Mouse (Mus musculus): Measurements from ENCODE around the gene Pfn3. TPM values are rescaled to one million over a fixed set of nuclear protein-coding genes. Genes with fewer than 3 reads are reported as not detected.

Pfn3 gene
- total and polyA plus RNA-seq, 3 experiments, result not detected

DNA sequence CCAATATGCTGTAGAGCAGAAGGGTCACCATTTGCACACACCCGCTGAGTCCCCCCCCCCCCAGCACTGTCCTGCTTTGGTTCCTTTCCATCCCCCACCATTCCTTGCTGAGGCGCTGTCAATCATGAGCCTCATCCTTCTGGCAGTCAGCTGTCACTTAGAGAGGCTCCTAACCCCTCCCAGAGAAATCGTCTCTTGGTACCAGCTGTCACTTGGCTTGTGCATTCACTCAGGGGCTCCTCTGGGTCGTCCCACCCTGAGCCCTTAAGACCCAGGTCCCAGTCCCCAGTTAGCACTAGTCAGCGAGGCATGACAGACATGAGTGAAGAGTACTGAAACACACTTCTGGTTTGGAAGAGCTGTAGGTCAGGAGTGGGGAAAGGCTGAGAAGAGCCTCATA is 43.3 kb downstream of the Pfn3 start:
- Histone ChIP-seq H3K27me3 (ENCODE audit: control insufficient read depth in 1 of 2, insufficient read depth in 2 of 2, low read length in 2 of 2) (no peaks in the 10 kb centered on the region), H3K9ac (ENCODE audit: control insufficient read depth, low read depth, low read length, poor library complexity, severe bottlenecking) (no peak overlapping the region), H3K79me2 (ENCODE audit: control insufficient read depth, insufficient read depth, low read length, poor library complexity) (peaks cover 8% of the 10 kb centered on the region), H3K9me3 (replicated peaks; ENCODE audit: insufficient read depth, low read length) (no peaks in the 10 kb centered on the region), H3K36me3 (ENCODE audit: control insufficient read depth in 1 of 2, insufficient read depth in 2 of 2, low read length in 2 of 2) (peaks cover 0 to 26% of the 10 kb centered on the region in 2 experiments; a peak in 2 of 4 replicates), H3K4me1 (ENCODE audit: control insufficient read depth in 1 of 2, insufficient read depth in 2 of 2, low read length in 2 of 2) (peaks cover 3 to 49% of the 10 kb centered on the region in 2 experiments; a peak in 3 of 4 replicates), H3K27ac (ENCODE audit: control insufficient read depth, low read depth, low read length) (no peak overlapping the region), H3K4me3 (ENCODE audit: control insufficient read depth in 1 of 2, insufficient read depth in 1 of 2, low read depth in 2 of 2, low read length in 2 of 2) (no peak overlapping the region)
- no peak for DNase-seq (ENCODE audit: low read depth, low spot score)
- TF ChIP-seq CHD1 (IDR thresholded peaks at IDR 0.05; ENCODE audit: low read depth, low read length), result no peak

GRCm38 (mm10) chr13:55371007-55371681 is 43.9 kb downstream of the Pfn3 start:
- Histone ChIP-seq H3K4me1 (ENCODE audit: control insufficient read depth in 1 of 2, insufficient read depth in 2 of 2, low read length in 2 of 2) (peaks cover 3 to 49% of the 10 kb centered on the region in 2 experiments; a peak in 3 of 4 replicates), H3K27me3 (ENCODE audit: control insufficient read depth in 1 of 2, insufficient read depth in 2 of 2, low read length in 2 of 2) (no peaks in the 10 kb centered on the region), H3K9me3 (replicated peaks; ENCODE audit: insufficient read depth, low read length) (no peaks in the 10 kb centered on the region), H3K27ac (ENCODE audit: control insufficient read depth, low read depth, low read length) (no peak overlapping the region), H3K36me3 (ENCODE audit: control insufficient read depth in 1 of 2, insufficient read depth in 2 of 2, low read length in 2 of 2) (peaks cover 0 to 26% of the 10 kb centered on the region in 2 experiments; a peak in 2 of 4 replicates), H3K4me3 (ENCODE audit: control insufficient read depth in 1 of 2, insufficient read depth in 1 of 2, low read depth in 2 of 2, low read length in 2 of 2) (no peak overlapping the region), H3K9ac (ENCODE audit: control insufficient read depth, low read depth, low read length, poor library complexity, severe bottlenecking) (no peak overlapping the region), H3K79me2 (ENCODE audit: control insufficient read depth, insufficient read depth, low read length, poor library complexity) (peaks cover 8% of the 10 kb centered on the region)
- TF ChIP-seq POLR2A (IDR thresholded peaks at IDR 0.05; ENCODE audit: control insufficient read depth in 1 of 2, insufficient read depth in 1 of 2, low read depth in 1 of 2, low read length in 2 of 2, poor library complexity in 1 of 2), result no peak
- no peak for TF ChIP-seq HCFC1 (IDR thresholded peaks at IDR 0.05; ENCODE audit: low read depth, low read length)
- no peak for TF ChIP-seq SIN3A (IDR thresholded peaks at IDR 0.05; ENCODE audit: low read length)
- TF ChIP-seq MEF2A (IDR thresholded peaks at IDR 0.05; ENCODE audit: extremely low read depth, insufficient replicate concordance, low read depth, low read length, poor library complexity, severe bottlenecking), result no peak
- TF ChIP-seq RCOR1 (IDR thresholded peaks at IDR 0.05; ENCODE audit: low read depth, low read length), result no peak
- no peak for TF ChIP-seq BHLHE40 (IDR thresholded peaks at IDR 0.05; ENCODE audit: borderline replicate concordance, low read depth, low read length)
- TF ChIP-seq CHD1 (IDR thresholded peaks at IDR 0.05; ENCODE audit: low read depth, low read length), result no peak
- TF ChIP-seq USF1 (IDR thresholded peaks at IDR 0.05; ENCODE audit: low read depth, low read length), result no peak
- TF ChIP-seq ETS1 (IDR thresholded peaks at IDR 0.05; ENCODE audit: low read depth, low read length), result no peak
- no peak for TF ChIP-seq POLR2AphosphoS5 (IDR thresholded peaks at IDR 0.05; ENCODE audit: borderline replicate concordance, low read depth, low read length)
- TF ChIP-seq MXI1 (IDR thresholded peaks at IDR 0.05; ENCODE audit: low read depth, low read length), result no peak
- TF ChIP-seq NELFE (IDR thresholded peaks at IDR 0.05; ENCODE audit: low read depth, low read length), result no peak
- TF ChIP-seq USF2 (IDR thresholded peaks at IDR 0.05; ENCODE audit: borderline replicate concordance in 1 of 2, insufficient read depth in 1 of 2, low read depth in 1 of 2, low read length in 2 of 2), result no peak
- TF ChIP-seq MYC (IDR thresholded peaks at IDR 0.05; ENCODE audit: low read depth, low read length), result no peak
- TF ChIP-seq ZMIZ1 (IDR thresholded peaks at IDR 0.05; ENCODE audit: low read depth, low read length), result no peak
- DNase-seq (ENCODE audit: low read depth, low spot score), result no peak

Measured in MEL (cell line).